Mouse (Mus musculus): ENCODE data around the gene Tmem163. TPM values are rescaled to one million over a fixed set of nuclear protein-coding genes. Genes with fewer than 3 reads are reported as not detected.

Gene Tmem163
- total and polyA plus RNA-seq, 2 experiments: 0.09 to 0.35 TPM

DNA sequence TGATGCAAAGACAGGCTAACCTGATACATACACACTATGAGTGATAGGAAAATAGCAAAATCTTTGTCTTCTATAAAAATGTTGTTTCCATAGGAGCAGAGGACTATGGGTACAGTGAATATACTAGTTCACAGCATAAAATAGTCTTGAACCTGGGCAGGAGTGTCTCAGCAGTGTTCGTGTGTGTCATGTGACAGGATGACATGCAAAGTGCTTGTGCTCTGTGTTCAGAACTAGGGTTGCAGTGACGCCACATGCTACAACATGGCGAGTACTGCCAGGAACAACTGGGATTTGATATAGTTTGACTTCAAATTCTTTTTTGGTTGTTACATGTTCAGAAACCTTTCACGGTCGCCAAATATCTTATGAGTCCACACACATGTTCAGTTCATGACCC, 92.3 kb downstream of the Tmem163 start:
- TF ChIP-seq CTCF (IDR thresholded peaks at IDR 0.05; ENCODE audit: low read depth, low read length): no peak
- TF ChIP-seq POLR2A (IDR thresholded peaks at IDR 0.05; ENCODE audit: extremely low read depth, insufficient read depth, low read length): no peak
- no peak overlapping the region for H3K4me3 ChIP-seq (ENCODE audit: insufficient read depth, low read depth, low read length)
- H3K27me3 ChIP-seq (ENCODE audit: control insufficient read depth, insufficient read depth, low read length): no peaks in the 10 kb centered on the region
- H3K4me1 ChIP-seq (ENCODE audit: control insufficient read depth, insufficient read depth, low read length): no peaks in the 10 kb centered on the region
- H3K79me2 ChIP-seq (ENCODE audit: control insufficient read depth, insufficient read depth, low read length): no peaks in the 10 kb centered on the region
- H3K9ac ChIP-seq (ENCODE audit: low read depth, low read length): no peak overlapping the region
- no peaks in the 10 kb centered on the region for H3K36me3 ChIP-seq (ENCODE audit: control insufficient read depth, insufficient read depth, low read length)
- 91% methylated on average over 5 of the region's 5 CpGs for WGBS
- H3K27ac ChIP-seq (replicated peaks; ENCODE audit: insufficient read depth, low read depth, low read length): no peak overlapping the region
- DNase-seq (ENCODE audit: extremely low read depth, low read depth, low spot score): no peak

DNA sequence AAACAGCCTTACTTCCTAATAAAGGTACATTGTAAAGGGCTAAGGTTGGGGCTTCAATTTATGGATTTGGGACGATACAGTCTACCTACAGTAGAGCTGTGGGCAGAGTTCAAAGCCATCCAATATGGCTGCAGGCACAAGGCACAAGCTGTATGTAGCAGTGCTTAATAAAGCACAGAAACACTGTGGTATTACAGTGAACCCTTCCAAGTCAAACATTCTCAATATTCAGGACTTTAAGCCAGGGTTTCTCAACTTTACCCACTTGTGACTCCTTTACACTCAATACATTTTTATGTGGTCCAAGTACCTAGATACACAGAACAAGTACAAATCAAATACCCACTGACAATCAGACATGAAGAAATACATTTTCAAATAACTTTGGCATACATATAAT, 93.2 kb downstream of the Tmem163 start:
- H3K4me1 ChIP-seq (ENCODE audit: control insufficient read depth, insufficient read depth, low read length): no peaks in the 10 kb centered on the region
- H3K36me3 ChIP-seq (ENCODE audit: control insufficient read depth, insufficient read depth, low read length): no peaks in the 10 kb centered on the region
- H3K27me3 ChIP-seq (ENCODE audit: control insufficient read depth, insufficient read depth, low read length): no peaks in the 10 kb centered on the region
- H3K4me3 ChIP-seq (ENCODE audit: insufficient read depth, low read depth, low read length): no peak overlapping the region
- DNase-seq (ENCODE audit: extremely low read depth, low read depth, low spot score): no peak
- 71% methylated on average over 1 of the region's 1 CpGs for WGBS
- no peak overlapping the region for H3K27ac ChIP-seq (replicated peaks; ENCODE audit: insufficient read depth, low read depth, low read length)
- H3K79me2 ChIP-seq (ENCODE audit: control insufficient read depth, insufficient read depth, low read length): no peaks in the 10 kb centered on the region
- H3K9ac ChIP-seq (ENCODE audit: low read depth, low read length): no peak overlapping the region
- TF ChIP-seq POLR2A (IDR thresholded peaks at IDR 0.05; ENCODE audit: extremely low read depth, insufficient read depth, low read length) (no peak), CTCF (IDR thresholded peaks at IDR 0.05; ENCODE audit: low read depth, low read length) (no peak)

DNA sequence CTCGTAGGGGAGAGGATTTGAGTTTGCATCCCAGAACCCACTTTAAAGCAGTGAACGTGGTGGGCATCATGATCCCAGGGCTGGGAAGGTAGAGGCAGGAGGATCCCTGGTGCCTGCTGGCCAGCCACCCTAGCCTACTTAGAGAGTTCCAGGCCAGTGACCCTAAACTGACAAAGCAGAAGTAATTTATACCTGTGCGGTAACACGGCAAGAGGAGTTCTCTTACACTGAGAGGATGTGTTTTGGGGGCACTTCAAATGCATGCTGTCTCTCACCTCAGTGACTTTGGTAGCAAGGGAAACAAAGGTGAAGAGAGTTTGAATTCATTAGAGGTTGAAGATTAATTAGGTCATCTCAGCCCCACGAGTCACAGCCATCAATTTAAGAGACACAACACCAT, 101.4 kb downstream of the Tmem163 start:
- H3K27ac ChIP-seq (replicated peaks; ENCODE audit: insufficient read depth, low read depth, low read length): no peak overlapping the region

DNA sequence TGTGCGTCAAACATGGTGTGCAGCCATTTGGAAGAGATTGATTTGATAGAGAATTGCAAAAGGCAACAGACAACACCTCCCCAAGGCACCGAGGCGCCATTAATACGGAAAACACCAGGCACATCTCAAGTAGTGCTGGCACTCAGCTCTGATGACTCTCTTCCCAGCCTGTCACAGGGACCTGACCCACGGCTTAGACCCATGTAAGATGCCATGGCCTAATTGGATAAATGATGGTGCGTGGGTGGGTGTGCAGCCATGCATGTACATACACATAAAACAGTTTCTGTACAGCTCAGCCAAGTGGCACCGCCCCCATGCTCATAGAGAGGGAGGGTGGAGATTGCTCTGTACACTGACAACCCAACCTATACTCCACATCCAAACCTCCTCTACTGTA, 102.3 kb downstream of the Tmem163 start:
- Histone ChIP-seq H3K36me3 (ENCODE audit: control insufficient read depth, insufficient read depth, low read length) (no peaks in the 10 kb centered on the region), H3K27me3 (ENCODE audit: control insufficient read depth, insufficient read depth, low read length) (no peaks in the 10 kb centered on the region), H3K4me1 (ENCODE audit: control insufficient read depth, insufficient read depth, low read length) (no peaks in the 10 kb centered on the region), H3K4me3 (ENCODE audit: insufficient read depth, low read depth, low read length) (no peak overlapping the region), H3K27ac (replicated peaks; ENCODE audit: insufficient read depth, low read depth, low read length) (no peak overlapping the region), H3K9ac (ENCODE audit: low read depth, low read length) (no peak overlapping the region), H3K79me2 (ENCODE audit: control insufficient read depth, insufficient read depth, low read length) (no peaks in the 10 kb centered on the region)
- TF ChIP-seq CTCF (IDR thresholded peaks at IDR 0.05; ENCODE audit: low read depth, low read length) (no peak), POLR2A (IDR thresholded peaks at IDR 0.05; ENCODE audit: extremely low read depth, insufficient read depth, low read length) (no peak)
- DNase-seq (ENCODE audit: extremely low read depth, low read depth, low spot score): no peak
- 92% methylated on average over 7 of the region's 7 CpGs for WGBS

More for the DNA sequence above, 101.4 kb downstream of the Tmem163 start:
- no peaks in the 10 kb centered on the region for H3K36me3 ChIP-seq (ENCODE audit: control insufficient read depth, insufficient read depth, low read length)
- H3K79me2 ChIP-seq (ENCODE audit: control insufficient read depth, insufficient read depth, low read length): no peaks in the 10 kb centered on the region
- H3K4me3 ChIP-seq (ENCODE audit: insufficient read depth, low read depth, low read length): no peak overlapping the region
- DNase-seq (ENCODE audit: extremely low read depth, low read depth, low spot score): no peak
- TF ChIP-seq POLR2A (IDR thresholded peaks at IDR 0.05; ENCODE audit: extremely low read depth, insufficient read depth, low read length): no peak
- no peak for TF ChIP-seq CTCF (IDR thresholded peaks at IDR 0.05; ENCODE audit: low read depth, low read length)
- no peaks in the 10 kb centered on the region for H3K27me3 ChIP-seq (ENCODE audit: control insufficient read depth, insufficient read depth, low read length)
- H3K9ac ChIP-seq (ENCODE audit: low read depth, low read length): no peak overlapping the region
- H3K4me1 ChIP-seq (ENCODE audit: control insufficient read depth, insufficient read depth, low read length): no peaks in the 10 kb centered on the region
- 72% methylated on average over 5 of the region's 5 CpGs for WGBS

DNA sequence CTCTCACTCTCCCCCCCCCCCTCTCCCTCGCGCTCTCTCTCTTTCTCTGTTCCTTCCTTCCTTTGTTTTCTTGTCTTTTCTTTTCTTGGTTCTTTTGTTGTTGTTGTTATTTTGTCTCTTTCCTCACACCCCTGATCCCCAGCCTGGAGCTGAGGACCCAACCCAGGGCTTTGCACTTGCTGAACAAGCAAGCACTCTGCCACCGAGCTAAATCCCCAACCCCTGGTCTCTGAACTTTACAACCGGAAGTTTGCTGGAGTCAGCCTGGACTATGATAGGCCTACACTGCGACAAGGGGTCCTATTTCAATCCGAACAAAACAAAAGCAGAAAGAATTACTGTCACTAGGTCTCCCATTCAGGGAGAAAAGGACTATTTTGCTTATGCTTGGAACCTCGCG, 102.8 kb downstream of the Tmem163 start:
- H3K9ac ChIP-seq (ENCODE audit: low read depth, low read length): no peak overlapping the region
- DNase-seq (ENCODE audit: extremely low read depth, low read depth, low spot score): no peak
- WGBS: 70% methylated on average over 8 of the region's 8 CpGs
- H3K36me3 ChIP-seq (ENCODE audit: control insufficient read depth, insufficient read depth, low read length): no peaks in the 10 kb centered on the region
- no peaks in the 10 kb centered on the region for H3K79me2 ChIP-seq (ENCODE audit: control insufficient read depth, insufficient read depth, low read length)
- no peaks in the 10 kb centered on the region for H3K4me1 ChIP-seq (ENCODE audit: control insufficient read depth, insufficient read depth, low read length)
- no peak for TF ChIP-seq POLR2A (IDR thresholded peaks at IDR 0.05; ENCODE audit: extremely low read depth, insufficient read depth, low read length)
- no peak for TF ChIP-seq CTCF (IDR thresholded peaks at IDR 0.05; ENCODE audit: low read depth, low read length)
- H3K4me3 ChIP-seq (ENCODE audit: insufficient read depth, low read depth, low read length): no peak overlapping the region
- H3K27ac ChIP-seq (replicated peaks; ENCODE audit: insufficient read depth, low read depth, low read length): no peak overlapping the region
- H3K27me3 ChIP-seq (ENCODE audit: control insufficient read depth, insufficient read depth, low read length): no peaks in the 10 kb centered on the region

DNA sequence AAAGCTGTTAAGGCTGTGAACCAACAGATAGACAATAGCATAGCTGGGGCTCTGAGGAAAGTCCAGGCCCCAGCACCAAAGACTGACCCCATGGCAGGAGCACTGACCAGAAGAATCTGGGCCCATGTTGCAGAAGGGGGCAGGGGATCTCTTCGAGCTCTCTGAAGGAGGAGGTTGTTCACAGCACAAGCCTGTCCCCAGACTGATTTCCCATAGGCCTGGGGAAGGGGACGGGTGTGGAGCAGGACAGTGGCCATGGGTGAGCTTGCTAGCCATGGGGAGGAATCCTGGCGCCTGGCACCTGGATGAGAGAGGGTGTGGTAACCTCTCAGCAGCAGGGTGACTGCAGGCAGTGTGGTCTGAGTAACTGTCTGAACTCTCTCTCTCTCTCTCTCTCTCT, 103.2 kb downstream of the Tmem163 start:
- Histone ChIP-seq H3K4me1 (ENCODE audit: control insufficient read depth, insufficient read depth, low read length) (no peaks in the 10 kb centered on the region), H3K79me2 (ENCODE audit: control insufficient read depth, insufficient read depth, low read length) (no peaks in the 10 kb centered on the region), H3K27me3 (ENCODE audit: control insufficient read depth, insufficient read depth, low read length) (no peaks in the 10 kb centered on the region), H3K9ac (ENCODE audit: low read depth, low read length) (no peak overlapping the region), H3K36me3 (ENCODE audit: control insufficient read depth, insufficient read depth, low read length) (no peaks in the 10 kb centered on the region), H3K4me3 (ENCODE audit: insufficient read depth, low read depth, low read length) (no peak overlapping the region), H3K27ac (replicated peaks; ENCODE audit: insufficient read depth, low read depth, low read length) (no peak overlapping the region)
- TF ChIP-seq CTCF (IDR thresholded peaks at IDR 0.05; ENCODE audit: low read depth, low read length) (no peak), POLR2A (IDR thresholded peaks at IDR 0.05; ENCODE audit: extremely low read depth, insufficient read depth, low read length) (no peak)
- WGBS: 60% methylated on average over 3 of the region's 3 CpGs
- no peak for DNase-seq (ENCODE audit: extremely low read depth, low read depth, low spot score)
